Mouse (Mus musculus) liver, embryonic 14.5 days (tissue): Measurements from ENCODE around the gene Tmtc4.

ENCODE experiments used
- CTCF ChIP-seq: IDR thresholded peaks from 2 replicates; pipeline ENCODE4 v1.5.1; 2016; ENCODE audit warnings: antibody characterized with exemption, low read depth, control low read depth
- EP300 ChIP-seq: IDR thresholded peaks from 2 replicates; pipeline ENCODE4 v1.6.1; 2016; ENCODE audit warnings: antibody characterized with exemption, low read depth

GRCm38 (mm10) chr14:122877787-122878186, 106.0 kb downstream of the Tmtc4 start:
- TF ChIP-seq CTCF, result no peak
- no peak for TF ChIP-seq EP300
